Mouse (Mus musculus): Measurements from ENCODE around the gene Ppp1cb.

GRCm38 (mm10) chr5:32508766-32509165 lies 50.1 kb downstream of the Ppp1cb start:
- TF ChIP-seq POLR2A (IDR thresholded peaks at IDR 0.05; ENCODE audit: borderline replicate concordance, extremely low read depth, insufficient read depth, insufficient read length, poor library complexity, severe bottlenecking) (no peak), CTCF (IDR thresholded peaks at IDR 0.05; ENCODE audit: borderline replicate concordance, extremely low read depth, insufficient read depth, insufficient read length) (no peak)

Data from brain, embryonic 14.5 days (tissue).